Mouse (Mus musculus) CH12.LX (cell line): ENCODE results near the gene Dmrta2. TPM values are rescaled to one million over a fixed set of nuclear protein-coding genes. Genes with fewer than 3 reads are reported as not detected.

ENCODE experiments used
- DNase-seq: peaks from one replicate; pipeline ENCODE4 v3.0.0-alpha.2; 2013; ENCODE audit errors: extremely low read depth
- H3K27ac ChIP-seq: 2 replicates; pipeline ENCODE4 v1.5.1; 2012; ENCODE audit warnings: low read depth, mild to moderate bottlenecking, control low read depth, moderate library complexity; ENCODE audit not compliant: insufficient read depth
- H3K27me3 ChIP-seq: replicated peaks from 2 replicates; pipeline ENCODE3; 2012; ENCODE audit warnings: inconsistent platforms
- H3K36me3 ChIP-seq, 2 experiments: replicated peaks in 1 of 2; 2 replicates each; pipeline versions ENCODE3 to v1.6.1; 2012; ENCODE audit warnings: inconsistent platforms in 1 of 2, low read length in 1 of 2, mild to moderate bottlenecking in 1 of 2, mixed read lengths in 1 of 2, moderate library complexity in 1 of 2; ENCODE audit not compliant: control insufficient read depth in 1 of 2, insufficient read depth in 1 of 2
- H3K4me1 ChIP-seq, 2 experiments: 2 replicates each; pipeline ENCODE4 v1.6.1; 2012; ENCODE audit warnings: inconsistent platforms in 1 of 2, moderate library complexity in 1 of 2; ENCODE audit not compliant: insufficient read depth in 2 of 2, control insufficient read depth in 1 of 2
- H3K4me2 ChIP-seq: 2 replicates; pipeline ENCODE4 v1.6.1; 2012; ENCODE audit warnings: low read depth, mild to moderate bottlenecking, control low read depth; ENCODE audit not compliant: poor library complexity, insufficient read depth, severe bottlenecking
- H3K4me3 ChIP-seq, 3 experiments: fragments of 150-350 bp in 1 of 3; sonication (generic) in 1 of 3; replicated peaks in 1 of 3; 2 replicates each; pipeline versions ENCODE3 to v1.5.1; 2011 to 2012; ENCODE audit warnings: low read depth in 2 of 3, low read length in 2 of 3, mild to moderate bottlenecking in 2 of 3, moderate library complexity in 2 of 3, control low read depth in 1 of 3, improper control_type of control experiment in 1 of 3, inconsistent platforms in 1 of 3, mixed read lengths in 1 of 3; ENCODE audit not compliant: poor library complexity in 1 of 3
- H3K79me2 ChIP-seq: replicated peaks from 2 replicates; pipeline ENCODE4 v1.6.1; 2012; ENCODE audit warnings: mild to moderate bottlenecking, moderate library complexity; ENCODE audit not compliant: control insufficient read depth, poor library complexity, insufficient read depth, severe bottlenecking; ENCODE audit errors: extremely low read depth
- H3K9ac ChIP-seq: 2 replicates; pipeline ENCODE4 v1.6.1; 2012; ENCODE audit warnings: low read depth, mild to moderate bottlenecking, control low read depth, moderate library complexity; ENCODE audit not compliant: insufficient read depth
- H3K9me3 ChIP-seq: replicated peaks from 2 replicates; pipeline ENCODE3; 2012; ENCODE audit warnings: low read length, inconsistent platforms, mixed read lengths
- BHLHE40 ChIP-seq: IDR thresholded peaks from 2 replicates; pipeline ENCODE4 v1.6.1; 2011; ENCODE audit warnings: mild to moderate bottlenecking, low read depth, low read length, improper control_type of control experiment
- CHD1 ChIP-seq: IDR thresholded peaks from 2 replicates; pipeline ENCODE4 v1.6.1; 2012; ENCODE audit warnings: low read depth, low read length, improper control_type of control experiment, inconsistent platforms
- CTCF ChIP-seq, 2 experiments: IDR thresholded peaks in 1 of 2; conservative IDR thresholded peaks in 1 of 2; 2 replicates each; pipeline ENCODE4 v1.5.1; 2011 to 2012; ENCODE audit warnings: low read depth in 2 of 2, low read length in 2 of 2, improper control_type of control experiment in 1 of 2, inconsistent platforms in 1 of 2, mild to moderate bottlenecking in 1 of 2, moderate library complexity in 1 of 2
- ELF1 ChIP-seq: IDR thresholded peaks from 2 replicates; pipeline ENCODE4 v1.6.1; 2014; ENCODE audit warnings: low read depth, mild to moderate bottlenecking, inconsistent platforms, low read length, improper control_type of control experiment
- IRF4 ChIP-seq: IDR thresholded peaks from 2 replicates; pipeline ENCODE4 v1.6.1; 2014; ENCODE audit warnings: low read depth, mild to moderate bottlenecking, inconsistent platforms, low read length, improper control_type of control experiment
- JUN ChIP-seq: IDR thresholded peaks from 2 replicates; pipeline ENCODE4 v1.6.1; 2011; ENCODE audit warnings: low read depth, mild to moderate bottlenecking, low read length, improper control_type of control experiment, moderate library complexity; ENCODE audit not compliant: insufficient read depth
- JUND ChIP-seq: conservative IDR thresholded peaks from 2 replicates; pipeline ENCODE4 v1.6.1; 2011; ENCODE audit warnings: low read depth, low read length, improper control_type of control experiment
- MAFK ChIP-seq: IDR thresholded peaks from 2 replicates; pipeline ENCODE4 v1.6.1; 2011; ENCODE audit warnings: low read length, improper control_type of control experiment; ENCODE audit not compliant: insufficient replicate concordance
- MAX ChIP-seq: IDR thresholded peaks from 2 replicates; pipeline ENCODE4 v1.6.1; 2011; ENCODE audit warnings: low read length, improper control_type of control experiment
- MAZ ChIP-seq: IDR thresholded peaks from 2 replicates; pipeline ENCODE4 v1.6.1; 2012; ENCODE audit warnings: low read depth, mild to moderate bottlenecking, inconsistent platforms, low read length, improper control_type of control experiment, moderate library complexity
- MXI1 ChIP-seq: IDR thresholded peaks from 2 replicates; pipeline ENCODE4 v1.6.1; 2011; ENCODE audit warnings: mild to moderate bottlenecking, low read depth, low read length, improper control_type of control experiment
- MYC ChIP-seq: IDR thresholded peaks from 2 replicates; pipeline ENCODE4 v1.6.1; 2011; ENCODE audit warnings: low read depth, mild to moderate bottlenecking, improper control_type of control experiment, low read length
- NELFE ChIP-seq: IDR thresholded peaks from 2 replicates; pipeline ENCODE4 v1.6.1; 2011; ENCODE audit warnings: low read depth, low read length, improper control_type of control experiment
- NRF1 ChIP-seq: IDR thresholded peaks from 2 replicates; pipeline ENCODE4 v1.6.1; 2014; ENCODE audit warnings: low read depth, mild to moderate bottlenecking, inconsistent platforms, low read length, improper control_type of control experiment, moderate library complexity
- RAD21 ChIP-seq: IDR thresholded peaks from 2 replicates; pipeline ENCODE4 v1.6.1; 2011; ENCODE audit warnings: low read depth, mild to moderate bottlenecking, low read length, improper control_type of control experiment, moderate library complexity
- RCOR1 ChIP-seq: conservative IDR thresholded peaks from 2 replicates; pipeline ENCODE4 v1.6.1; 2012; ENCODE audit warnings: low read depth, mild to moderate bottlenecking, inconsistent platforms, low read length, improper control_type of control experiment
- SMC3 ChIP-seq: IDR thresholded peaks from 2 replicates; pipeline ENCODE4 v1.6.1; 2011; ENCODE audit warnings: low read depth, low read length, improper control_type of control experiment
- USF1 ChIP-seq: IDR thresholded peaks from 2 replicates; pipeline ENCODE4 v1.6.1; 2014; ENCODE audit warnings: low read depth, mild to moderate bottlenecking, inconsistent platforms, low read length, improper control_type of control experiment
- USF2 ChIP-seq: conservative IDR thresholded peaks from 2 replicates; pipeline ENCODE4 v1.6.1; 2011; ENCODE audit warnings: low read depth, low read length, improper control_type of control experiment
- ZC3H11A ChIP-seq: IDR thresholded peaks from 2 replicates; pipeline ENCODE4 v1.6.1; 2012; ENCODE audit warnings: low read depth, mild to moderate bottlenecking, inconsistent platforms, low read length, improper control_type of control experiment
- dilution Hi-C: fragments of 300-500 bp; cut with MboI; formaldehyde crosslinking; loops from 2 replicates; pipeline ENCODE4 v1.14.3; 2020; ENCODE audit warnings: low sequenced_read_pairs; ENCODE audit not compliant: extremely low pct_unique_long_range_greater_than_20kb, extremely low pct_ligation_motif_present
- in situ Hi-C: fragments of 300-500 bp; cut with MboI; formaldehyde crosslinking; loops from 3 replicates; pipeline ENCODE4 v1.14.3; 2019; ENCODE audit warnings: low sequenced_read_pairs, low pct_ligation_motif_present, low pct_unique_long_range_greater_than_20kb, mixed read lengths
- polyA plus RNA-seq: library from polyadenylated mRNA; unstranded; fragments of >175 nt; gene quantifications from 2 replicates; pipeline ENCODE4 v1.2.1, GENCODE M21; 2012; ENCODE audit warnings: low read depth; ENCODE audit not compliant: insufficient read length
- total RNA-seq, 2 experiments: library from RNA; depleted of rRNA; stranded (reverse); fragments of 300-350 nt in 1 of 2; fragments of >200 nt in 1 of 2; gene quantifications; 2 replicates each; pipeline ENCODE4 v1.2.3; 2012 to 2014

The Dmrta2 gene
- total and polyA plus RNA-seq, 3 experiments = 0.04 to 0.13 TPM; not detected in 1

DNA sequence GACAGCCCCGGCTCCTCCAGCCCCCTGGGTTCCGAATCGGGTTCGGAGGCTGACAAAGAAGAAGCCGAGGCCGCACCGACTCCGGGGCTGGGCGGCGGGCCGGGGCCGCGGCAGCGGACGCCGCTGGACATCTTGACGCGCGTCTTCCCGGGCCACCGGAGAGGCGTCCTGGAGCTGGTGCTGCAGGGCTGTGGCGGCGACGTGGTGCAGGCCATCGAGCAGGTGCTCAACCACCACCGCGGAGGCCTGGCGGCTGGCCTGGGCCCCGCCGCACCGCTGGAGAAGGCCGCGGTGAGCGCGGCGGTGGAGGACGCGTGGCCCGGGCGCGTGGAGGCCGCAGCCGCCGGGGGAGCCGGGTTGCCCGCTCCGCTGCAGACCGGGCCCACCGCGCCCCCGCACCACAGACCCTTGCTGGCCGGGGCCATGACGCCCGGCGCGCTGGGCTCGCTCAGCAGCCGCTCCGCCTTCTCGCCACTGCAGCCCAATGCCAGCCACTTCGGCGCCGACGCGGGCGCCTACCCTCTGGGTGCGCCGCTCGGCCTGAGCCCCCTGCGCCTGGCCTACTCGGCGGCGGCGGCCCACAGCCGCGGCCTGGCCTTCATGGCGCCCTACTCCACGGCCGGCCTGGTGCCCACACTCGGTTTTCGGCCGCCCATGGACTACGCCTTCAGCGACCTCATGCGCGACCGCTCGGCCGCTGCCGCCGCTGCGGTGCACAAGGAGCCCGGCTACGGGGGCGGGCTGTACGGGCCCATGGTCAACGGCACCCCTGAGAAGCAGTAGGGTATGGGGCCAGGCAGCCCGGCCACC is 4.2 kb downstream of the Dmrta2 start:
- in situ Hi-C loops (no loop called here), dilution Hi-C loops (no loop called here)
- no peaks in the 10 kb centered on the region for H3K4me1 ChIP-seq
- no peak overlapping the region for H3K27ac ChIP-seq
- peaks cover 0 to 9% of the 10 kb centered on the region in 2 experiments for H3K36me3 ChIP-seq
- H3K4me2 ChIP-seq = no peak overlapping the region
- TF ChIP-seq BHLHE40 (no peak), MAFK (no peak), JUND (no peak), USF1 (no peak), RCOR1 (no peak), NELFE (no peak), JUN (no peak), IRF4 (no peak), USF2 (no peak), CTCF (conservative IDR thresholded peaks at IDR 0.05 in 1 of 2, IDR thresholded peaks at IDR 0.05 in 1 of 2; ENCODE audit: low read depth in 2 of 2, low read length in 2 of 2) (no peak), MAZ (no peak), RAD21 (no peak), MAX (no peak), ELF1 (no peak), SMC3 (no peak), NRF1 (no peak)
- no peak for DNase-seq
- H3K27me3 ChIP-seq = no peaks in the 10 kb centered on the region
- peaks cover 54% of the 10 kb centered on the region for H3K9me3 ChIP-seq
- no peak overlapping the region for H3K9ac ChIP-seq
- H3K4me3 ChIP-seq = no peak overlapping the region
- H3K79me2 ChIP-seq = no peaks in the 10 kb centered on the region

DNA sequence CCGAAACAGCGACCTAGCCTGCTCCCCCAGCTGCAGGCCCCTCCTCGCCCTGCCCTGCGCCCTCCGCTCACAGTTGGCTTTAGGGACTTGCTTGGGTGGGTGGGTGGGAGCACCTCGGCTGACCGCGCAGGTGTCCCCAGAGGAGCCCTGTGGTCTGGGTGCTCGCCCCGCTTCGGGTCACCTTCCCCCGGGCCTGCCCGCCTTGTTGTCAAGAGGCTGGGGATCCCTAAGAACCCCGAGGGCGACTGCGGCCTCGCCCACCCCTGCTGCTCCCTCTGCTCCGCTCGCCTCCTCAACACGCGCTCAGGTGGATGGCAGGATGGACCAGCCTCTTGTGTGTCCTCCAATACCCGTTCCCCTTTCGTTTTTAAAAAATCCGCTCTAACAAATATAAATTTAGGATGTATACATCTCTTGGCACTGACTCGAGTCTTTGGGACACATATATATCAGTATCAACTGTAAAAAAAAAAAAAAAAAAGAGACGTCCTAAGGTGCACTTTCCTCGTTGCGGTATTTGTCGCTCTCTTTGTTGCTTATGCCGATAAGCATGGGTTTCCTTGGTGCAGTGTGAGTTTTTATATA is 4.9 kb downstream of the Dmrta2 start:
- Histone ChIP-seq H3K79me2 (no peaks in the 10 kb centered on the region), H3K4me3 (no peak overlapping the region), H3K36me3 (peaks cover 0 to 9% of the 10 kb centered on the region in 2 experiments), H3K4me1 (no peaks in the 10 kb centered on the region), H3K4me2 (no peak overlapping the region), H3K27me3 (no peaks in the 10 kb centered on the region), H3K9ac (no peak overlapping the region), H3K27ac (no peak overlapping the region), H3K9me3 (peaks cover 47% of the 10 kb centered on the region)
- DNase-seq = no peak
- TF ChIP-seq MYC (no peak), IRF4 (no peak), MAZ (no peak), RAD21 (no peak), MXI1 (no peak), JUN (no peak), ZC3H11A (no peak), CHD1 (no peak)
- dilution Hi-C loops (no loop called here), in situ Hi-C loops (no loop called here)
